ENCODE assay signal across 32 mouse cellular contexts in genomic region chr16:37854054-37854453, GRCm38 (mm10). TPM values are rescaled to one million over a fixed set of nuclear protein-coding genes. Genes with fewer than 3 reads are reported as not detected.
DNase-seq lines count a peak whose midpoint lies in the region; ATAC-seq and TF ChIP-seq lines count a peak whose summit lies in the region.
"Had no signal": no experiment of that assay in that cellular context is flagged by ENCODE, and none has a peak within 500 bp of the region (broad histone marks: within the 10 kb centered on the region; RNA-seq: fewer than 3 reads in every experiment).

No protein-coding gene starts in this region.

- no peak overlapping the region for H3K4me3 ChIP-seq in hindbrain, embryonic 12.5 days
- no peak overlapping the region for H3K4me3 ChIP-seq in hindbrain, embryonic 13.5 days
- peak overlapping the region; percentile 53 for H3K4me3 ChIP-seq in testis, adult 2 months (ENCODE audit: control insufficient read depth, low read depth, low read length)
- H3K4me3 ChIP-seq: forebrain, embryonic 13.5 days; hindbrain, embryonic 10.5 days; layer of hippocampus, adult 2 months; liver, embryonic 15.5 days; stomach, embryonic 15.5 days had no signal

- no peak overlapping the region for H3K4me2 ChIP-seq in hindbrain, embryonic 12.5 days (replicated peaks)
- H3K4me2 ChIP-seq in hindbrain, embryonic 13.5 days: no peak overlapping the region
- H3K4me2 ChIP-seq: forebrain, embryonic 13.5 days; liver, embryonic 15.5 days; stomach, embryonic 15.5 days had no signal

- 0 out of 2 replicates have a peak overlapping the region, but pooled peaks have one; percentile 13 for H3K27ac ChIP-seq in hindbrain, embryonic 12.5 days
- H3K27ac ChIP-seq in hindbrain, embryonic 13.5 days: no peak overlapping the region
- H3K27ac ChIP-seq in testis, adult 2 months (ENCODE audit: control insufficient read depth, insufficient read depth, low read depth, low read length): peak overlapping the region; percentile 53; the same call in 1 of the 2 replicates
- H3K27ac ChIP-seq: forebrain, embryonic 13.5 days; hindbrain, embryonic 10.5 days; hindbrain, postnatal 0 days; layer of hippocampus, adult 2 months; liver, embryonic 15.5 days; macrophage; stomach, embryonic 15.5 days had no signal

- H3K9me3 ChIP-seq in hindbrain, embryonic 12.5 days (replicated peaks): no peaks in the 10 kb centered on the region
- H3K9me3 ChIP-seq in hindbrain, embryonic 13.5 days: no peaks in the 10 kb centered on the region
- H3K9me3 ChIP-seq: forebrain, embryonic 13.5 days; hindbrain, embryonic 10.5 days; liver, embryonic 15.5 days; stomach, embryonic 15.5 days had no signal

- H3K4me1 ChIP-seq in hindbrain, embryonic 12.5 days: no peaks in the 10 kb centered on the region
- H3K4me1 ChIP-seq in hindbrain, embryonic 13.5 days (replicated peaks): peaks cover 5% of the 10 kb centered on the region; the same call in 1 of the 2 replicates
- H3K4me1 ChIP-seq in testis, adult 2 months (ENCODE audit: control insufficient read depth, insufficient read depth, low read length): peaks cover 13% of the 10 kb centered on the region
- H3K4me1 ChIP-seq: forebrain, embryonic 13.5 days had no signal

- TF ChIP-seq POLR2A in testis, adult 2 months (IDR thresholded peaks at IDR 0.05; ENCODE audit: control insufficient read depth, low read depth, low read length): no peak

- ATAC-seq in hindbrain, embryonic 12.5 days (ENCODE audit: low FRiP score): no peak
- ATAC-seq in hindbrain, embryonic 13.5 days (ENCODE audit: low FRiP score): no peak
- 0 out of 2 replicates have a peak, but pooled peaks have one; percentile 14 for ATAC-seq in megakaryocyte, adult 5-6 weeks (ENCODE audit: poor library complexity, severe bottlenecking)
- ATAC-seq in monocyte, adult 5-6 weeks (replicated peaks; ENCODE audit: insufficient number of reproducible peaks, low FRiP score, low TSS enrichment, poor library complexity, severe bottlenecking): no peak
- ATAC-seq: activated CD4-positive, CD25-positive, alpha-beta regulatory T cell, adult 4 months; forebrain, embryonic 13.5 days; hindbrain, postnatal 0 days; intestine, postnatal 0 days; lung, postnatal 0 days had no signal

- no peak overlapping the region for H3K9ac ChIP-seq in hindbrain, embryonic 12.5 days
- no peak overlapping the region for H3K9ac ChIP-seq in hindbrain, embryonic 13.5 days
- H3K9ac ChIP-seq: forebrain, embryonic 13.5 days; liver, embryonic 15.5 days; stomach, embryonic 15.5 days had no signal

- TF ChIP-seq CTCF in testis, adult 2 months (IDR thresholded peaks at IDR 0.05; ENCODE audit: control insufficient read depth, insufficient read depth, insufficient replicate concordance, low read depth, low read length): no peak

- no peaks in the 10 kb centered on the region for H3K27me3 ChIP-seq in hindbrain, embryonic 12.5 days
- H3K27me3 ChIP-seq in hindbrain, embryonic 13.5 days: no peaks in the 10 kb centered on the region
- no peaks in the 10 kb centered on the region for H3K27me3 ChIP-seq in testis, adult 2 months (ENCODE audit: control insufficient read depth, insufficient read depth, low read length)
- H3K27me3 ChIP-seq: CH12.LX; forebrain, embryonic 13.5 days; liver, embryonic 15.5 days; stomach, embryonic 15.5 days had no signal

- DNase-seq in heart, adult 11 months: peak; percentile 90
- no peak for DNase-seq in heart, adult 8-10 months (ENCODE audit: low spot score)
- no peak for DNase-seq in testis, postnatal 10 days (ENCODE audit: low spot score)
- DNase-seq: cerebellum, adult 8-10 months; cerebellum, postnatal 25 days; gastrocnemius, postnatal 10 days; heart, postnatal 10 days; layer of hippocampus, postnatal 36 days; midbrain, embryonic 14.5 days; right cerebral cortex, postnatal 25 days; thymus, adult 18-20 months; thymus, postnatal 25 days had no signal

- WGBS in hindbrain, embryonic 12.5 days: 70% methylated on average over 14 of the region's 14 CpGs
- WGBS in hindbrain, embryonic 13.5 days: 74% methylated on average over 14 of the region's 14 CpGs

- H3K36me3 ChIP-seq in hindbrain, embryonic 12.5 days: no peaks in the 10 kb centered on the region
- H3K36me3 ChIP-seq in hindbrain, embryonic 13.5 days: no peaks in the 10 kb centered on the region
- no peaks in the 10 kb centered on the region for H3K36me3 ChIP-seq in testis, adult 2 months (ENCODE audit: control insufficient read depth, insufficient read depth, low read length)
- H3K36me3 ChIP-seq: hindbrain, embryonic 10.5 days; liver, embryonic 15.5 days; stomach, embryonic 15.5 days had no signal

RNA-seq across cellular contexts. Expression of gene Gm36028, which starts 6.9 kb away (rescaled TPM):
- 1 to 10 TPM in 3 of 4 experiments, under 1 TPM in 1; 0.90 to 1.4 (median 1.3) TPM for total RNA-seq in heart, adult 8-10 months (2022)
- 0.26 TPM in 1 of 2 replicates, not detected in the other for polyA plus RNA-seq in hindbrain, embryonic 12.5 days (2016; fragmentation: Nextera tagmentation; extraction: Ambion mirVana)
- not detected in 2 replicates for polyA plus RNA-seq in hindbrain, embryonic 13.5 days (2015; fragmentation: Nextera tagmentation; extraction: Ambion mirVana)
- polyA plus RNA-seq in testis, adult 2 months (2012; rRNA removed): 1.2 TPM in 2 replicates
- not detected in 2 replicates for total RNA-seq in megakaryocyte, adult 5-6 weeks (2015)
- total RNA-seq in megakaryocyte, adult 5-6 weeks (2017): not detected in 2 replicates
- not detected in 3 replicates for total RNA-seq in monocyte, adult 5-6 weeks (2017)
- total RNA-seq: CH12.LX; ES-E14; hindbrain, postnatal 0 days; layer of hippocampus, adult 2 months; left cerebral cortex, postnatal 4 days; neutrophil, adult 5-6 weeks had no signal
- polyA plus RNA-seq: activated CD4-positive, CD25-positive, alpha-beta regulatory T cell, adult 4 months; forebrain, embryonic 13.5 days; macrophage; neural tube, embryonic 11.5 days had no signal

RNA-seq across cellular contexts. Expression of gene Lrrc58, which starts 14.1 kb away (rescaled TPM):
- 10 to 100 TPM; 57.2 to 67.5 (median 65.3) TPM for total RNA-seq in heart, adult 8-10 months (2022)
- 65.8 and 72.1 TPM in 2 replicates for polyA plus RNA-seq in hindbrain, embryonic 12.5 days (2016; fragmentation: Nextera tagmentation; extraction: Ambion mirVana)
- polyA plus RNA-seq in hindbrain, embryonic 13.5 days (2015; fragmentation: Nextera tagmentation; extraction: Ambion mirVana): 46.1 and 49.0 TPM in 2 replicates
- 9.4 and 12.5 TPM in 2 replicates for polyA plus RNA-seq in testis, adult 2 months (2012; rRNA removed)
- 33.6 and 38.4 TPM in 2 replicates for total RNA-seq in megakaryocyte, adult 5-6 weeks (2015)
- total RNA-seq in megakaryocyte, adult 5-6 weeks (2017): 23.0 and 27.4 TPM in 2 replicates
- total RNA-seq in monocyte, adult 5-6 weeks (2017): 18.5 to 20.5 TPM (median 19.4 TPM) in 3 replicates
